Mouse (Mus musculus): ENCODE results near the gene Psen2. TPM values are rescaled to one million over a fixed set of nuclear protein-coding genes. Genes with fewer than 3 reads are reported as not detected.

Gene Psen2
- polyA plus RNA-seq, 1 experiment from 2014 or later: 7.9 TPM

DNA sequence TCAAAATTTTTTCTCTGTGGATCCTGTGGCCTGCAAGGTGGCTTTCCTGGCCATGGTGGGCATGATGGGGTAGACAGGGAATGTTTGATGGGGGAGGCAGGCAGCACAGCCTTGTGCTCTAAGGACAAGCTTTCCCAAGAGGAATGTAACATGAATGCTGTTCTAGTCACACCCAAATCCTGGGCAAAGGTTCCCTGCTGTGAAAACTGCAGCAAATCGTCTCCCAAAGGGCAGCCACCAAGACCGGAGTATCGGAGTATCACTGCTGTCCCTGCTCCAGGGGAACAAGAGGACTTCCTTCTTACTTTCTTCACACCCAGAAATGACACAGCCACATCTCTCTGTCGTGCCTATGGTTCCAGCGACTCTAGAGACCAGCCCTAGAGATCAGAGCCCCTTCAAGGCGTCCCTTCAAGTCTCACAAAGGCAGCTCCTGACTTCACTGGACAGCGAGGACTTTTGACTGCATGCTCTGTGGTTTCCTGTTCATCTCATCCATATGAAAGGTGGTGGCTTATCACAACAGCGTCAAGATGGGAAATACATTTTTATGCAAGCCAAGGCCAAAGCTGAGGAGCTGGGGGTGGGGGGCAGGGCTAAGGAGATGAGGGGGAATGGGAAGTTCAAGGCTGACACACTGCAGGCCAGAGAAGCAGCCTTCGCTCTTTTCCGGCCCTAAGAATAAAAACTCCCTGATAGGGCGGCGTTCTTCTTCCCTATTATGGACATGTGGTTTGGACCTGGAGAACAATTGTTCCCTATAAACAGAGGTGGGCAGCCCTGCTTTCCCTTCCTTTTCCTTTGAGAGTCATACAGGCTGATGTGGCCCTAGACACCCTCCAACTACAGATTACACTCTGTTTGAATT, 39.2 kb upstream of the Psen2 start:
- 51% methylated on average over 12 of the region's 12 CpGs for WGBS
- H3K4me3 ChIP-seq (ENCODE audit: low read depth, low read length): no peak overlapping the region
- no peaks in the 10 kb centered on the region for H3K36me3 ChIP-seq (ENCODE audit: insufficient read depth)
- no peaks in the 10 kb centered on the region for H3K9me3 ChIP-seq (ENCODE audit: low read depth, low read length)
- peak overlapping the region; percentile 79 for H3K27ac ChIP-seq (ENCODE audit: low read depth)
- H3K4me1 ChIP-seq (ENCODE audit: insufficient read depth): 0 out of 2 replicates have a peak, but pooled peaks cover under 1% of the 10 kb centered on the region
- no peak overlapping the region for H3K9ac ChIP-seq
- no peak overlapping the region for H3K4me2 ChIP-seq
- ATAC-seq (ENCODE audit: insufficient read depth) (peak; percentile 31; the same call in 1 of the 2 replicates), DNase-seq (peak; percentile 61)
- no peaks in the 10 kb centered on the region for H3K27me3 ChIP-seq (ENCODE audit: insufficient read depth, low read length)
- TF ChIP-seq CTCF (IDR thresholded peaks at IDR 0.05; ENCODE audit: low read depth): no peak

DNA sequence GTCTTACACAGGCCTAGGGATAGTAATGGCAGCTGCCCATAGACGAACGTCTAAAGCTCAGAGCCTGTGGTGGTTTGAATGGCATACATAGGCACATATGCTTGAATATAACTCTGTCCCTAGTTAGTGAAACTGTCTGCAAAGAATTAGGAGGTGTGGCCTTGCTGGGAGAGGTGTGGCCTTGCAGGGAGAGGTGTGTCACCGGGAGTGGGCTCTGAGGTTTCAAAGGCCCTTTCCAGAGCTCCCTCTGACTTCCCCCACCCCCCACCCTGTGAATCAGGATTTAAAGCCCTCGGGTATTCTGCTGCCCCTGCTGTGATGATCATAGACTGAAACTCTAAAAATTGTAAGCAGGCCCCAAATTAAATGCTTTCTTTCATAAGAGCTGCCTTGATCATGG, 37.8 kb upstream of the Psen2 start:
- Histone ChIP-seq H3K27me3 (ENCODE audit: insufficient read depth, low read length) (no peaks in the 10 kb centered on the region), H3K36me3 (ENCODE audit: insufficient read depth) (no peaks in the 10 kb centered on the region), H3K27ac (ENCODE audit: low read depth) (no peak overlapping the region), H3K4me2 (no peak overlapping the region), H3K4me3 (ENCODE audit: low read depth, low read length) (no peak overlapping the region), H3K4me1 (ENCODE audit: insufficient read depth) (no peaks in the 10 kb centered on the region), H3K9ac (no peak overlapping the region), H3K9me3 (ENCODE audit: low read depth, low read length) (no peaks in the 10 kb centered on the region)
- WGBS: 46% methylated on average over 4 of the region's 4 CpGs
- ATAC-seq (ENCODE audit: insufficient read depth) (no peak), DNase-seq (no peak)
- no peak for TF ChIP-seq CTCF (IDR thresholded peaks at IDR 0.05; ENCODE audit: low read depth)

DNA sequence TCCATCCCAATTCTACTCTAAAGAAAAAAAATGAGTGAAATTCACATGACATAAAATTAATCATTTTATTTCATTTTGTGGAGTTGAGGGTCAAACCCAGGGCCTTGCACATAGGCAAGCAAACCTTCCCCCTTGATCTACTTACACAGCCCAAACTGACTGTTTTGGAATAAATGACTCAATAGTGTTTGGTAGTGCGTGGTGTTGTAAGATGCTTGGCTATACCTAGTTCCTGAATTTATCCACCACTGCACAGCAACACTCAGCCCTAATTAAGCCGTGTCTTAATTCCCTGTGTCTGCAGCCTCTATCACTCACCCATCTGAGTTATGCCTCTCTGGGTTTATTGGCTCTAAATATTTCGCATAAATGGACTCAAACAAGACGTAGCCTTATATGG, 37.1 kb upstream of the Psen2 start:
- Histone ChIP-seq H3K4me1 (ENCODE audit: insufficient read depth) (no peaks in the 10 kb centered on the region), H3K36me3 (ENCODE audit: insufficient read depth) (no peaks in the 10 kb centered on the region), H3K27ac (ENCODE audit: low read depth) (no peak overlapping the region), H3K27me3 (ENCODE audit: insufficient read depth, low read length) (no peaks in the 10 kb centered on the region), H3K9me3 (ENCODE audit: low read depth, low read length) (no peaks in the 10 kb centered on the region), H3K4me2 (no peak overlapping the region), H3K4me3 (ENCODE audit: low read depth, low read length) (no peak overlapping the region), H3K9ac (no peak overlapping the region)
- no peak for DNase-seq
- WGBS: 86% methylated on average over 4 of the region's 4 CpGs
- TF ChIP-seq CTCF (IDR thresholded peaks at IDR 0.05; ENCODE audit: low read depth): no peak
- ATAC-seq (ENCODE audit: insufficient read depth): no peak

DNA sequence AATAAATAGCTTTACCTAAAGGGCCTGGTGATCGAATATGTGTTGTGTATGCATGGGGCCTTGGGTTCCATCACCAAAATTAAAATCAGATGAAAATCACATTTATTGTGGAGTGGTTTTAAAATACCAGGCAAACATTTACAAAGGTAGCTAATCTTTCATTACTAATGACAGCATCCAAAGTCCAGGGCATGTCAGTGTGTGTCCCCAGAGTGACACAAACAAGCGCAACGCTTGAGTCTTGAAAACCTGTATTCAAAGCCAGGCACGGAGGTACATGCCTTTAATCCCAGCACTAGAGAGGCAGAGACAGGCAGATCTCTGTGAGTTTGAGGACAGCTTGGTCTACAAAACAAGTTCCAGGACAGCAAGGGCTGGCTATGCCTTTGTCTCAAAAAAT, 36.5 kb upstream of the Psen2 start:
- Histone ChIP-seq H3K27me3 (ENCODE audit: insufficient read depth, low read length) (no peaks in the 10 kb centered on the region), H3K4me3 (ENCODE audit: low read depth, low read length) (no peak overlapping the region), H3K4me2 (no peak overlapping the region), H3K9ac (no peak overlapping the region), H3K9me3 (ENCODE audit: low read depth, low read length) (no peaks in the 10 kb centered on the region), H3K27ac (ENCODE audit: low read depth) (no peak overlapping the region), H3K36me3 (ENCODE audit: insufficient read depth) (no peaks in the 10 kb centered on the region), H3K4me1 (ENCODE audit: insufficient read depth) (no peaks in the 10 kb centered on the region)
- no peak for TF ChIP-seq CTCF (IDR thresholded peaks at IDR 0.05; ENCODE audit: low read depth)
- DNase-seq: no peak
- 88% methylated on average over 4 of the region's 4 CpGs for WGBS
- no peak for ATAC-seq (ENCODE audit: insufficient read depth)

DNA sequence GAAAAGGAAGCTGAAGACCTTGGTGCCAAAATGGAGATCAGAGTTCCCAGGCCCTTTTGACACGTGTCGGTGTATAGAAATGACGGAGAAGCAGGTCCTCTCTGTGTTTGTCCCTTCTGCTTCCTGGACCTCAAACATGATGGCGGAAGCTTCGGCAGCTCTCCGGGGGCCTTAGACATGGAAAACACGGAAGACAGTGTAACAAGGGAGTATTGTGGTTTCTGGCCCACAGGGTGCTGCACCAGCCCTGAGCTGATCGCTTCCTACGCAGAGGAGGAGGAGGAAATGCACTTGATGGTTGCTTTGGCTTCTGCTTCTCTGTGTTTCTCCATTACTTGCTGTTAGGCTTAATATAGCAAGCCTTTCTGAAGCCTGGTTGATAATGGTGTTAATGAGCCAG, 32.9 kb upstream of the Psen2 start:
- Histone ChIP-seq H3K27ac (ENCODE audit: low read depth) (no peak overlapping the region), H3K27me3 (ENCODE audit: insufficient read depth, low read length) (no peaks in the 10 kb centered on the region), H3K9me3 (ENCODE audit: low read depth, low read length) (no peaks in the 10 kb centered on the region), H3K9ac (no peak overlapping the region), H3K4me2 (no peak overlapping the region), H3K4me3 (ENCODE audit: low read depth, low read length) (no peak overlapping the region), H3K4me1 (ENCODE audit: insufficient read depth) (no peaks in the 10 kb centered on the region), H3K36me3 (ENCODE audit: insufficient read depth) (no peaks in the 10 kb centered on the region)
- TF ChIP-seq CTCF (IDR thresholded peaks at IDR 0.05; ENCODE audit: low read depth): no peak
- DNase-seq (no peak), ATAC-seq (ENCODE audit: insufficient read depth) (no peak)
- 79% methylated on average over 9 of the region's 9 CpGs for WGBS

DNA sequence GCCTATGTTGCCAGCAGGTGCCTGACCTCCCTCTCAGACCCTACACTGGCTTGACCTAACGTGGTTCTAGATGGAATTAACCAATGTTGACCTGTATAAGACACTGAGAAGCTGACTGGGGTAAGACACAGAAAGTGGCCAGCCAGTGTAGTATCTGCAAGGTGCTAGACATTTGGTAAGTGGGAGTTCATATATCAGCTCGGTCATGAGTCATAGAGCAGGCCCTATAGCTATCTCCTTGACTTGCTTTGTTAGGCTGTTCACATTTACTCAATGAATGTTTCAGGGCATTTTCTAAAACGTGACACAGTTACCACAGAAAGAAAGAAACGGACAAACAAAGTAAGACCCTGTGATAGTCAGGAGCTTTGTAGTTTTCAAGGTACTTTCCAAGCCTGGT, 27.1 kb upstream of the Psen2 start:
- no peak for TF ChIP-seq CTCF (IDR thresholded peaks at IDR 0.05; ENCODE audit: low read depth)
- WGBS: 74% methylated on average over 4 of the region's 4 CpGs
- ATAC-seq (ENCODE audit: insufficient read depth) (no peak), DNase-seq (no peak)
- Histone ChIP-seq H3K27ac (ENCODE audit: low read depth) (no peak overlapping the region), H3K27me3 (ENCODE audit: insufficient read depth, low read length) (no peaks in the 10 kb centered on the region), H3K9me3 (ENCODE audit: low read depth, low read length) (no peaks in the 10 kb centered on the region), H3K4me1 (ENCODE audit: insufficient read depth) (no peaks in the 10 kb centered on the region; the same call in 1 of the 2 replicates), H3K4me3 (ENCODE audit: low read depth, low read length) (no peak overlapping the region), H3K4me2 (no peak overlapping the region), H3K36me3 (ENCODE audit: insufficient read depth) (no peaks in the 10 kb centered on the region), H3K9ac (no peak overlapping the region)

DNA sequence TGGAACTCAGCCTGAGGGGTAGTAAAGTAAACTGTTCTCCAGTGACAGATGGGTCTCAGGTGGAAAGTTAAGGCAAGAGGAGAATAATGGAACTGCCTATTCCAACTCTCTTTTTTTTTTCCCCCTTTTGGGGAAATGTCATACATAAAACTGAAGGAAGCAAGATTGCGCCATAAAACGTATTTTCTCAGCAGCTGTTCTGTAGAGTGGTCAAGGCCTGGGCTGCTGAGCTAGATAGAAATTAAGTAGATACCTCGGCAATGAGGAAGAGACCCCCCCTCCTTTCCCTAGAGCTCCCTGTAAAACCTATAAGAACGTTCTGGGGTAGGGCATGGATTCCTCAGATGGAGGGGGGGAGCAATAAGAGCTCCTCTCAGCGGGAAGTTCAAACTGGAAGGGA, 26.6 kb upstream of the Psen2 start:
- H3K4me3 ChIP-seq (ENCODE audit: low read depth, low read length): no peak overlapping the region
- no peak for DNase-seq
- H3K4me2 ChIP-seq: no peak overlapping the region
- H3K27me3 ChIP-seq (ENCODE audit: insufficient read depth, low read length): no peaks in the 10 kb centered on the region
- no peak overlapping the region for H3K9ac ChIP-seq
- no peak for ATAC-seq (ENCODE audit: insufficient read depth)
- 61% methylated on average over 5 of the region's 5 CpGs for WGBS
- no peaks in the 10 kb centered on the region; the same call in 1 of the 2 replicates for H3K4me1 ChIP-seq (ENCODE audit: insufficient read depth)
- H3K27ac ChIP-seq (ENCODE audit: low read depth): no peak overlapping the region
- no peaks in the 10 kb centered on the region for H3K9me3 ChIP-seq (ENCODE audit: low read depth, low read length)
- no peaks in the 10 kb centered on the region for H3K36me3 ChIP-seq (ENCODE audit: insufficient read depth)
- no peak for TF ChIP-seq CTCF (IDR thresholded peaks at IDR 0.05; ENCODE audit: low read depth)

All from lung, embryonic 14.5 days (tissue).